Mouse (Mus musculus) bone marrow, adult 2 months (tissue): ENCODE measurements at regions not wholly inside any gene's neighbourhood (a gene's known extent, or its start where the extent isn't known, plus 50 kb on each side); places are given as distances from the start of the nearest gene placed in this dataset.

Experiments used
- CTCF ChIP-seq: fragments of 200-500 bp; IDR thresholded peaks from 2 replicates; pipeline ENCODE4 v1.5.1; 2011; ENCODE audit warnings: low read length, control low read depth; ENCODE audit not compliant: control insufficient read depth, insufficient read depth
- POLR2A ChIP-seq: fragments of 200-500 bp; IDR thresholded peaks from 2 replicates; pipeline ENCODE4 v1.6.1; 2011; ENCODE audit warnings: low read depth, mild to moderate bottlenecking, control low read depth, low read length, borderline replicate concordance; ENCODE audit not compliant: control insufficient read depth

DNA sequence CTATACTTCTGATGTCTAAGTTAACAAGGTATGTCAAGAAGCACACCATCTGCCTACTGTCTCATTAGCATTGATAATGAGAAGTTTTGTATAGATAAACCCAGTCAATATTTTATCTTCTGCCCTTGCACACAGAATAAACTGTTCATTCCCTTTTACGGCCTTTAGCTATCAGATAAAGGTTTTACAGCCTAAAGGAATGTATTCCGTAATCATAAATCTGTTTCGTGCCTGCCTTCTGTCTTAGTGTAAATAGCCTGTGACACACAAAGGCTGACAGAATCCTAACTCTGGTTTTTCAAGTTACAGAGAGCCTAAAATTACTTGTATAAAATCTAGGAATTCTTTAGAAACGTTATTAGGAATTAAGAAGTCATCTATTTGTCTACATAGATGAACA is 97.6 kb upstream of the Kctd3 start:
- TF ChIP-seq POLR2A (no peak), CTCF (no peak)
